Mouse (Mus musculus): ENCODE measurements around the gene Six5.

- TF ChIP-seq CTCF (IDR thresholded peaks at IDR 0.05; ENCODE audit: control insufficient read depth, insufficient read depth, insufficient read length), result no peak
- TF ChIP-seq MAX (IDR thresholded peaks at IDR 0.05), result no peak
- no peak for TF ChIP-seq MYOG (IDR thresholded peaks at IDR 0.05; ENCODE audit: control insufficient read depth, extremely low read depth, insufficient read length)
- TF ChIP-seq USF1 (IDR thresholded peaks at IDR 0.05; ENCODE audit: low read depth), result no peak
Observed at GRCm38 (mm10) chr7:19098811-19099210, 4.4 kb downstream of the Six5 start.
